Mouse (Mus musculus): ENCODE results near the gene Rad51b. TPM values are rescaled to one million over a fixed set of nuclear protein-coding genes. Genes with fewer than 3 reads are reported as not detected.
A peak's percentile ranks its signal among the peaks of the same experiment; 100 is the strongest.

The Rad51b gene
- total and polyA plus RNA-seq, 3 experiments, result 0.47 to 0.50 (median 0.49) TPM

DNA sequence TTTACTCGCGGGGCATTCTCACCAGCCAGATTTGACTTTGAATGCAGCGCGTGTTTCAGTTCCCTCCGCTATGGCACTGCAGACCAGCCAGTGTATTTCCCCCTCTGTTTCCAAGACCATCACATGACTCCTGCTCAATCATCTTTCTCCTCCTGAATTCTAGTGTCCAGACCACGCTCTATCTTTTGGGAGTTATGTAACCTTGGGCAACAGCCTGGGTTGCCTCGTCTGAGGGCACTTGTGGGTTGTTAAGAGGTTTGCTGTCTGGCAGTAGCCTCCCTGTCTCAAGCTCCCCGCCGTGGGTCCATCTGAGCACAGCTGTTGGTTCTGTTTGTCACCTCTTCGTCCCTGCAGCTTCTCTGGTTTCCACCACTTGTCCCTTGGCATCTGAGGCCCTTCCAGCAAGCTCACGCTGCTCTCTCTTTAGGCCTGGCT lies 309.1 kb downstream of the Rad51b start:
- 79% methylated on average over 11 of the region's 11 CpGs for WGBS
- no peaks in the 10 kb centered on the region for H3K36me3 ChIP-seq (ENCODE audit: control insufficient read depth, insufficient read depth, low read length)
- no peaks in the 10 kb centered on the region for H3K79me2 ChIP-seq (replicated peaks; ENCODE audit: control insufficient read depth, insufficient read depth, low read length)
- H3K27me3 ChIP-seq (ENCODE audit: control insufficient read depth, insufficient read depth, low read length), result no peaks in the 10 kb centered on the region
- DNase-seq, result no peak
- TF ChIP-seq POLR2A (IDR thresholded peaks at IDR 0.05; ENCODE audit: insufficient read depth, low read depth, low read length) (no peak), CTCF (IDR thresholded peaks at IDR 0.05) (no peak), EP300 (IDR thresholded peaks at IDR 0.05; ENCODE audit: insufficient read depth, low read depth, low read length) (no peak)
- intact Hi-C loops (cut with DNase I), result no loop called here
- no peak overlapping the region for H3K27ac ChIP-seq
- peaks cover 2% of the 10 kb centered on the region for H3K4me1 ChIP-seq (ENCODE audit: control insufficient read depth, insufficient read depth, low read length)
- no peak overlapping the region for H3K4me3 ChIP-seq
- no peak overlapping the region for H3K9ac ChIP-seq (ENCODE audit: low read depth, low read length)

DNA sequence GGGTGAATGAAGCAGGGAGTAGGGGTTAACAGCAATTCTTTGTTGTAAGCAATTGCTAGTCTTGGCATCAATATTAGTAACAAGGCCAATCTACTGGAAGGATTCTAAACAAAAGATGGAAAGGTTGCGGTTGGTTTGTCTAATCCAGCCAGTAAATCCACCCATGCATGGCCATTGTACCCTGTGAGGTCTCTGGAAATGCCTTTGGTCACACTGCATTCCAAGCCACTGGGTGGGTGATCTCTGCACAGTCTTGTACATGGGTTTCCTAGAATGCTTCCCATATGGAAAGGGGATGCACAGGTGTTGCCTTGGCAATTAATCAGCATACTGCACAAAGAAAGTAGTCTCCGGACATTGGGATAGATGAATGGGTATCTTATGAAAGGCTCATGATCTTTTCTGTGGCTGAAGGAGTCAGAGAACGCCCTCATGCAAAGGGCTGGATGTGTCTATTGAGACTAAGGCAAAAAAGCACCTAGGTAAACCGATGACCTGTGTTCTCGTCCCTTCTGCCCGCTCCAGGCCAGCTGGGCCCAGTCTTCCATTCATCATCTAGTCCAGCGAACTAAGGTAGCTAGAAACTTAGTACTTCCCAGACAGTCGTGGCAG lies 312.4 kb downstream of the Rad51b start:
- H3K4me3 ChIP-seq, result no peak overlapping the region
- DNase-seq, result no peak
- TF ChIP-seq EP300 (IDR thresholded peaks at IDR 0.05; ENCODE audit: insufficient read depth, low read depth, low read length) (no peak), CTCF (IDR thresholded peaks at IDR 0.05) (no peak), POLR2A (IDR thresholded peaks at IDR 0.05; ENCODE audit: insufficient read depth, low read depth, low read length) (no peak)
- H3K27me3 ChIP-seq (ENCODE audit: control insufficient read depth, insufficient read depth, low read length), result no peaks in the 10 kb centered on the region
- H3K79me2 ChIP-seq (replicated peaks; ENCODE audit: control insufficient read depth, insufficient read depth, low read length), result no peaks in the 10 kb centered on the region
- no peaks in the 10 kb centered on the region for H3K36me3 ChIP-seq (ENCODE audit: control insufficient read depth, insufficient read depth, low read length)
- intact Hi-C loops (cut with DNase I), result loop anchor here (5.0 to 10.0 kb wide), 5 partner anchors 188 to 358 kb away; no protein-coding TSS in a partner anchor
- no peak overlapping the region for H3K9ac ChIP-seq (ENCODE audit: low read depth, low read length)
- 90% methylated on average over 8 of the region's 8 CpGs for WGBS
- H3K4me1 ChIP-seq (ENCODE audit: control insufficient read depth, insufficient read depth, low read length), result peaks cover 12% of the 10 kb centered on the region
- no peak overlapping the region for H3K27ac ChIP-seq

DNA sequence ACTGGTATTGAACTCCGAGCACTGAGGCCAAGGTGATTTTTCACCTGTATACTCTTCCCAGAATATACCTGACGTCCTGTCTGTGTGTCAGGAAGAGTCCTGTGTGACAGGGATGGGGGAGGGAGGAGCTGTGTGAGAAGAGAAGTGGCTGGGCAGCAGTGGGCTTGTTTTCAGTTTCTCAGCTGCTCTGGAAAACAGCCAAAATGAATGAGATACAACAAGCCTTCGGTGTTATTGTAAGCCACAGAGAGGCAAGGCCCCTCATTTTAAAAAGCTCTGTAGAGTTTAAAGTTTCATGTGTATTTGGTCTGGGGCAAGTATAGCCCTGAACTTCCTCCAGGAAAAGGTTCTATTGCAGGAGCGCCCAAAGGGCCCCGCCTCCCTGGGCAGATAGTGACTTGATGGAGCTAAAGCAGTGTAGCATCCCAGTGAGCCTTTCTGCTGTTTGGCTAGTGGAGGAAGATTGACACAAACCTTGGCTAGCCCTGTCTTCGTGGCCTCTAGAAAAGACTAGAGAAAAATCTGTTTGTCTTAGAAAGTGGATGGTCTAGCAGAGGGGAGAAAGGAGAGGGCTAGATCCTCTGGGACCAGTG lies 313.5 kb downstream of the Rad51b start:
- whole genome bisulfite sequencing, result 52% methylated on average over 6 of the region's 6 CpGs
- intact Hi-C loops (cut with DNase I), result loop anchor here (5.0 to 10.0 kb wide), 5 partner anchors 187 to 357 kb away; no protein-coding TSS in a partner anchor
- Histone ChIP-seq H3K9ac (ENCODE audit: low read depth, low read length) (no peak overlapping the region), H3K27me3 (ENCODE audit: control insufficient read depth, insufficient read depth, low read length) (no peaks in the 10 kb centered on the region), H3K79me2 (replicated peaks; ENCODE audit: control insufficient read depth, insufficient read depth, low read length) (no peaks in the 10 kb centered on the region), H3K4me1 (ENCODE audit: control insufficient read depth, insufficient read depth, low read length) (peaks cover 12% of the 10 kb centered on the region), H3K4me3 (no peak overlapping the region), H3K27ac (no peak overlapping the region), H3K36me3 (ENCODE audit: control insufficient read depth, insufficient read depth, low read length) (no peaks in the 10 kb centered on the region)
- no peak for DNase-seq
- TF ChIP-seq EP300 (IDR thresholded peaks at IDR 0.05; ENCODE audit: insufficient read depth, low read depth, low read length), result no peak
- no peak for TF ChIP-seq POLR2A (IDR thresholded peaks at IDR 0.05; ENCODE audit: insufficient read depth, low read depth, low read length)
- TF ChIP-seq CTCF (IDR thresholded peaks at IDR 0.05), result no peak

GRCm38 (mm10) chr12:79611665-79612064 lies 314.6 kb downstream of the Rad51b start:
- no peak overlapping the region for H3K9ac ChIP-seq (ENCODE audit: low read depth, low read length)
- no peaks in the 10 kb centered on the region for H3K79me2 ChIP-seq (replicated peaks; ENCODE audit: control insufficient read depth, insufficient read depth, low read length)
- no peaks in the 10 kb centered on the region for H3K27me3 ChIP-seq (ENCODE audit: control insufficient read depth, insufficient read depth, low read length)
- no peak for TF ChIP-seq CTCF (IDR thresholded peaks at IDR 0.05)
- TF ChIP-seq POLR2A (IDR thresholded peaks at IDR 0.05; ENCODE audit: insufficient read depth, low read depth, low read length), result no peak
- TF ChIP-seq EP300 (IDR thresholded peaks at IDR 0.05; ENCODE audit: insufficient read depth, low read depth, low read length), result no peak
- intact Hi-C loops (cut with DNase I), result loop anchor here (2.0 to 10.0 kb wide), 7 partner anchors 186 to 499 kb away; no protein-coding TSS in a partner anchor
- no peak overlapping the region for H3K4me3 ChIP-seq
- WGBS, result 90% methylated on average over 2 of the region's 2 CpGs
- H3K36me3 ChIP-seq (ENCODE audit: control insufficient read depth, insufficient read depth, low read length), result no peaks in the 10 kb centered on the region
- DNase-seq, result no peak
- H3K27ac ChIP-seq, result peak overlapping the region; percentile 69
- peaks cover 12% of the 10 kb centered on the region for H3K4me1 ChIP-seq (ENCODE audit: control insufficient read depth, insufficient read depth, low read length)

- 48% methylated on average over 14 of the region's 14 CpGs for WGBS
- intact Hi-C loops (cut with DNase I), result loop anchor here (1.0 to 10.0 kb wide), 8 partner anchors 185 to 520 kb away; no protein-coding TSS in a partner anchor
- H3K27me3 ChIP-seq (ENCODE audit: control insufficient read depth, insufficient read depth, low read length), result no peaks in the 10 kb centered on the region
These were observed 315.4 kb downstream of the Rad51b start for GRCm38 (mm10) chr12:79612334-79613060.

More at GRCm38 (mm10) chr12:79612334-79613060, 315.4 kb downstream of the Rad51b start:
- Histone ChIP-seq H3K79me2 (replicated peaks; ENCODE audit: control insufficient read depth, insufficient read depth, low read length) (no peaks in the 10 kb centered on the region), H3K9ac (ENCODE audit: low read depth, low read length) (peak overlapping the region; percentile 19; the same call in 1 of the 2 replicates), H3K36me3 (ENCODE audit: control insufficient read depth, insufficient read depth, low read length) (no peaks in the 10 kb centered on the region), H3K4me1 (ENCODE audit: control insufficient read depth, insufficient read depth, low read length) (peaks cover 12% of the 10 kb centered on the region), H3K4me3 (no peak overlapping the region), H3K27ac (peak overlapping the region; percentile 69)
- peak; percentile 99 for TF ChIP-seq EP300 (IDR thresholded peaks at IDR 0.05; ENCODE audit: insufficient read depth, low read depth, low read length)
- peak; percentile 98 for TF ChIP-seq CTCF (IDR thresholded peaks at IDR 0.05)
- TF ChIP-seq POLR2A (IDR thresholded peaks at IDR 0.05; ENCODE audit: insufficient read depth, low read depth, low read length), result no peak
- peak; percentile 87 to 89 for DNase-seq

All from heart, adult 2 months (tissue).